Mouse (Mus musculus) CH12.LX (cell line): ENCODE measurements at regions not wholly inside any gene's neighbourhood (a gene's known extent, or its start where the extent isn't known, plus 50 kb on each side); places are given as distances from the start of the nearest gene placed in this dataset.
A peak's percentile ranks its signal among the peaks of the same experiment; 100 is the strongest.

Experiments
- DNase-seq: peaks from one replicate; pipeline ENCODE4 v3.0.0-alpha.2; 2013; ENCODE audit errors: extremely low read depth
- H3K27ac ChIP-seq: 2 replicates; pipeline ENCODE4 v1.5.1; 2012; ENCODE audit warnings: low read depth, mild to moderate bottlenecking, control low read depth, moderate library complexity; ENCODE audit not compliant: insufficient read depth
- H3K27me3 ChIP-seq: replicated peaks from 2 replicates; pipeline ENCODE3; 2012; ENCODE audit warnings: inconsistent platforms
- H3K36me3 ChIP-seq, 2 experiments: replicated peaks in 1 of 2; 2 replicates each; pipeline versions ENCODE3 to v1.6.1; 2012; ENCODE audit warnings: inconsistent platforms in 1 of 2, low read length in 1 of 2, mild to moderate bottlenecking in 1 of 2, mixed read lengths in 1 of 2, moderate library complexity in 1 of 2; ENCODE audit not compliant: control insufficient read depth in 1 of 2, insufficient read depth in 1 of 2
- H3K4me1 ChIP-seq, 2 experiments: 2 replicates each; pipeline ENCODE4 v1.6.1; 2012; ENCODE audit warnings: inconsistent platforms in 1 of 2, moderate library complexity in 1 of 2; ENCODE audit not compliant: insufficient read depth in 2 of 2, control insufficient read depth in 1 of 2
- H3K4me2 ChIP-seq: 2 replicates; pipeline ENCODE4 v1.6.1; 2012; ENCODE audit warnings: low read depth, mild to moderate bottlenecking, control low read depth; ENCODE audit not compliant: poor library complexity, insufficient read depth, severe bottlenecking
- H3K4me3 ChIP-seq, 3 experiments: fragments of 150-350 bp in 1 of 3; sonication (generic) in 1 of 3; replicated peaks in 1 of 3; 2 replicates each; pipeline versions ENCODE3 to v1.5.1; 2011 to 2012; ENCODE audit warnings: low read depth in 2 of 3, low read length in 2 of 3, mild to moderate bottlenecking in 2 of 3, moderate library complexity in 2 of 3, control low read depth in 1 of 3, improper control_type of control experiment in 1 of 3, inconsistent platforms in 1 of 3, mixed read lengths in 1 of 3; ENCODE audit not compliant: poor library complexity in 1 of 3
- H3K79me2 ChIP-seq: replicated peaks from 2 replicates; pipeline ENCODE4 v1.6.1; 2012; ENCODE audit warnings: mild to moderate bottlenecking, moderate library complexity; ENCODE audit not compliant: control insufficient read depth, poor library complexity, insufficient read depth, severe bottlenecking; ENCODE audit errors: extremely low read depth
- H3K9ac ChIP-seq: 2 replicates; pipeline ENCODE4 v1.6.1; 2012; ENCODE audit warnings: low read depth, mild to moderate bottlenecking, control low read depth, moderate library complexity; ENCODE audit not compliant: insufficient read depth
- H3K9me3 ChIP-seq: replicated peaks from 2 replicates; pipeline ENCODE3; 2012; ENCODE audit warnings: low read length, inconsistent platforms, mixed read lengths
- ELF1 ChIP-seq: IDR thresholded peaks from 2 replicates; pipeline ENCODE4 v1.6.1; 2014; ENCODE audit warnings: low read depth, mild to moderate bottlenecking, inconsistent platforms, low read length, improper control_type of control experiment
- IRF4 ChIP-seq: IDR thresholded peaks from 2 replicates; pipeline ENCODE4 v1.6.1; 2014; ENCODE audit warnings: low read depth, mild to moderate bottlenecking, inconsistent platforms, low read length, improper control_type of control experiment
- MAFK ChIP-seq: IDR thresholded peaks from 2 replicates; pipeline ENCODE4 v1.6.1; 2011; ENCODE audit warnings: low read length, improper control_type of control experiment; ENCODE audit not compliant: insufficient replicate concordance
- MYC ChIP-seq: IDR thresholded peaks from 2 replicates; pipeline ENCODE4 v1.6.1; 2011; ENCODE audit warnings: low read depth, mild to moderate bottlenecking, improper control_type of control experiment, low read length
- NRF1 ChIP-seq: IDR thresholded peaks from 2 replicates; pipeline ENCODE4 v1.6.1; 2014; ENCODE audit warnings: low read depth, mild to moderate bottlenecking, inconsistent platforms, low read length, improper control_type of control experiment, moderate library complexity
- SMC3 ChIP-seq: IDR thresholded peaks from 2 replicates; pipeline ENCODE4 v1.6.1; 2011; ENCODE audit warnings: low read depth, low read length, improper control_type of control experiment
- TBP ChIP-seq: conservative IDR thresholded peaks from 2 replicates; pipeline ENCODE4 v1.6.1; 2011; ENCODE audit warnings: low read depth, low read length, improper control_type of control experiment
- TCF12 ChIP-seq: IDR thresholded peaks from 2 replicates; pipeline ENCODE4 v1.6.1; 2014; ENCODE audit warnings: low read depth, mild to moderate bottlenecking, inconsistent platforms, low read length, improper control_type of control experiment
- dilution Hi-C: fragments of 300-500 bp; cut with MboI; formaldehyde crosslinking; loops from 2 replicates; pipeline ENCODE4 v1.14.3; 2020; ENCODE audit warnings: low sequenced_read_pairs; ENCODE audit not compliant: extremely low pct_unique_long_range_greater_than_20kb, extremely low pct_ligation_motif_present
- in situ Hi-C: fragments of 300-500 bp; cut with MboI; formaldehyde crosslinking; loops from 3 replicates; pipeline ENCODE4 v1.14.3; 2019; ENCODE audit warnings: low sequenced_read_pairs, low pct_ligation_motif_present, low pct_unique_long_range_greater_than_20kb, mixed read lengths

DNA sequence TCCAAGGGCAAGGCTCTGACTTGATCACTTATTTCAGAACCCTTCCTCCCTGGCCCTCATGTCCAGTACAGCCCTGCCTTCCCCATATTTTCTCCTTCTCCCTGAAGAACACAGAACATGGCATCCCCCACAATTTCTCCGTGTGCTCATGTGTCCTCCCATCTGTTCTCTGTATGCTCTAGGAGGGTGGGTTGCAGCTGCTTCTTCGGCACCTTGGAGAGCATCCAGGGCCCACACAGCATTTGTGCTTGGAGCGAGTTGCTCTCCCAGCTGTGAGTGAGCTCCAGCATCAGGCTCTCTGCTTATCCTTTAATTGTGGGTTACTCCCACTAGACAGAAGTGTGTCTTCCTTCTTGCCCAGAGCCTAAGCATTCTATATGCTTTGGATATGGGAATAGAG, 69.8 kb upstream of the Bace2 start:
- no peak for DNase-seq
- Histone ChIP-seq H3K9me3 (no peaks in the 10 kb centered on the region), H3K79me2 (no peaks in the 10 kb centered on the region), H3K27me3 (no peaks in the 10 kb centered on the region), H3K4me1 (peaks cover 3 to 27% of the 10 kb centered on the region in 2 experiments), H3K27ac (no peak overlapping the region), H3K4me3 (no peak overlapping the region), H3K9ac (no peak overlapping the region), H3K4me2 (no peak overlapping the region), H3K36me3 (no peaks in the 10 kb centered on the region)
- no peak for TF ChIP-seq SMC3
- no peak for TF ChIP-seq TCF12
- TF ChIP-seq MAFK = no peak
- no peak for TF ChIP-seq ELF1
- TF ChIP-seq TBP = no peak
- in situ Hi-C loops (loop anchor here (25.0 kb wide), 1 partner anchor 574 kb away; no protein-coding TSS in a partner anchor), dilution Hi-C loops (no loop called here)

DNA sequence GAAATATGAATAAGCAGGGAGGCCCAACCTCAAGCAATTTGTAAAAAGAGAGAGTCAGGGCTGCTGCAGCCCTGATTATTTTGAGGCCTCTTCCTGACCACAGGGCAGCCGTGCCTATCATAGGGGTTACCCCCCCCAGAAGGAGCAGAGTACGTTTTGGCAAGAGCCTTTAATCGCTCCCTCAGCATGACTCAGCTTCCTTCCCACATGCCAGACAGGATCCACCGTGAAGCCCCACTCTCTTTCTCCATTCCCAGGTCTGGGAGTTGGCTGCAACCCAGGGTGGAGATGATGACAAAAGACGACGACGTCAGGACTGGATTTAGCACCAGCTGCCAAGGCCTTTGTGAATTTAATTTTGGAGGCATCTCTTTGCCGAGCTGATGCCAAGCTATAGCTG, 67.9 kb upstream of the Bace2 start:
- H3K36me3 ChIP-seq = no peaks in the 10 kb centered on the region
- H3K9ac ChIP-seq = no peak overlapping the region
- TF ChIP-seq NRF1 (no peak), IRF4 (no peak)
- no peak for DNase-seq
- H3K4me2 ChIP-seq = no peak overlapping the region
- in situ Hi-C loops = loop anchor here (25.0 kb wide), 1 partner anchor 576 kb away; no protein-coding TSS in a partner anchor
- no peak overlapping the region for H3K4me3 ChIP-seq
- H3K79me2 ChIP-seq = no peaks in the 10 kb centered on the region
- H3K27ac ChIP-seq = no peak overlapping the region
- peaks cover 3 to 42% of the 10 kb centered on the region in 2 experiments for H3K4me1 ChIP-seq
- no peaks in the 10 kb centered on the region for H3K27me3 ChIP-seq
- dilution Hi-C loops = no loop called here
- no peaks in the 10 kb centered on the region for H3K9me3 ChIP-seq

DNA sequence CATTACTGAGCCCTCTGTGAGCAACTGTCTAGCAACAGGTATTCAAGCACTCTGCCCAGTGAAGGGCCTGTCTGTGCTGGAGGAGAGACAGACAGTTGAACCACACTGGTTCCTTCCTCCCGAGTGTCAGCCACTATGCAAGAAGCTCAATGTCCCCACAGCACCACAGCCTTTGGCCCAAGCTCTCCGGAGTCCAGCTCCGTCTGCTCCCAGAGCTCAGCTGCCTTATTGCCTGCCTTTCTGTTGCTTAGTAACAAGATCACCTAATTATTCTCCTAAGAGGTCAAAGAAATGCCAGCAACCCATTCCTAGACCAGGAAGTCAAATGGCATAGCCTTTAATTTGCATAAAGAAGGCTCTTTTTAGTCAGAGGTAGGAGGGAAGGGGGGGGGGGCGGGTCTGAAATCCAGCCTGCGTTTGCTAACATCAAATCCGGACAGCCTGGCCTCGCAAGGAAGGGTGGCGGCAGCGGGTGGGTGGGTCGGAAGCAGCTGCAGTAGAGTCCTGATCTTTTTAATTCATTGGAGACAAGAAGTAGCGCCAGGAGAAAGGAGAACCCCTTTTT, 64.0 kb upstream of the Bace2 start:
- H3K36me3 ChIP-seq = no peaks in the 10 kb centered on the region
- no peaks in the 10 kb centered on the region for H3K9me3 ChIP-seq
- H3K4me3 ChIP-seq = no peak overlapping the region
- H3K4me1 ChIP-seq = peaks cover 3 to 39% of the 10 kb centered on the region in 2 experiments
- H3K9ac ChIP-seq = no peak overlapping the region
- in situ Hi-C loops = loop anchor here (25.0 kb wide), 1 partner anchor 580 kb away; no protein-coding TSS in a partner anchor
- H3K79me2 ChIP-seq = no peaks in the 10 kb centered on the region
- dilution Hi-C loops = no loop called here
- TF ChIP-seq IRF4 (peak; percentile 36; the same call in 1 of the 2 replicates), MYC (no peak)
- H3K27ac ChIP-seq = no peak overlapping the region
- H3K4me2 ChIP-seq = peak overlapping the region; percentile 33
- no peaks in the 10 kb centered on the region for H3K27me3 ChIP-seq
- DNase-seq = peak; percentile 53
